Mouse (Mus musculus): ENCODE measurements around the gene Gss. TPM values are rescaled to one million over a fixed set of nuclear protein-coding genes. Genes with fewer than 3 reads are reported as not detected.
A peak's percentile ranks its signal among the peaks of the same experiment; 100 is the strongest.

The Gss gene
- polyA plus RNA-seq, 1 experiment from 2014 or later, result 21.4 TPM

GRCm38 (mm10) chr2:155523706-155524105, 68.9 kb downstream of the Gss start:
- Histone ChIP-seq H3K4me1 (ENCODE audit: control insufficient read depth, insufficient read depth, low read length) (peaks cover 3% of the 10 kb centered on the region), H3K4me3 (ENCODE audit: low read depth, low read length) (no peak overlapping the region), H3K27me3 (ENCODE audit: control insufficient read depth, insufficient read depth, low read length) (no peaks in the 10 kb centered on the region), H3K27ac (ENCODE audit: low read depth, low read length) (no peak overlapping the region), H3K9ac (ENCODE audit: low read depth, low read length) (no peak overlapping the region), H3K36me3 (ENCODE audit: control insufficient read depth, insufficient read depth, low read length) (no peaks in the 10 kb centered on the region), H3K9me3 (replicated peaks; ENCODE audit: control insufficient read depth, low read length) (no peaks in the 10 kb centered on the region), H3K4me2 (no peak overlapping the region)
- no peak for ATAC-seq (replicated peaks; ENCODE audit: insufficient number of reproducible peaks, low FRiP score, low TSS enrichment)
- WGBS (ENCODE audit: insufficient replicate concordance), result 54% methylated on average over 5 of the region's 5 CpGs

DNA sequence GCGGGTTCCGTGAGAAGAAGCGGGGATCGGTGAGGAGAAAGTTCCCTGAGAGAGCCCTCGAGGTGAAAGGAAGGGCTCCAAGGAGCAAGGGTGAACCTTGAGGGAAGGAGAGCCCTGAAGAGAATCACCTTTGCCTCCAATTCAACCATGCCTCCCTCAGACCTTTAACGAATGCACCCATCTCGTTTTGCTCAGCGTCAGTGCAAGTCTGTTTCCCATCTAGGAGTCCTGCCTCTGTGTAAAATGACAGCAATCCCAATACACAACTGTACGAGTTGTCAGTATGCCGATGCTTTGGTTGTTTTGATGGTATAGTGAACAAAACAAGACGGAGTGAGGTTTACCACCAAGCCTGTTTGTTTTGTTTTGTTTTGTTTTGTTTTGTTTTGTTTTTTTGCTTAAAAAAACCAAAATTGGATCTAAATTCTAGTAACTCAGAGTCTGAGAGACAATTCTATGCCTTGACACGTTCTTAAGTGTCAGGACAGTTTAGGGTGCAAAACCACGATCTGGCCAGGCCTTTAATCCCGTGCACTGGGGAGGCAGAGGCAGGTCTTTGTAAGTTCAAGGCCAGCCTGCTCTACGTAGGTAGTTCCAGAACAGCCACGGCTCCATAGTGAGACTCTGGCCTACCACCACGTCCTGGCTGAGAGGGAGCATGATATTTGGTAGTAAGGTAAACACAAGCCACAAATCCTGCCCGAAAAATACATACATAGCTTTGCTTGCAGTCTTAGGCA, 73.9 kb downstream of the Gss start:
- Histone ChIP-seq H3K4me2 (peak overlapping the region; percentile 95), H3K9me3 (replicated peaks; ENCODE audit: control insufficient read depth, low read length) (no peaks in the 10 kb centered on the region), H3K9ac (ENCODE audit: low read depth, low read length) (peak overlapping the region; percentile 79), H3K27ac (ENCODE audit: low read depth, low read length) (0 out of 2 replicates have a peak overlapping the region, but pooled peaks have one; percentile 54), H3K4me3 (ENCODE audit: low read depth, low read length) (peak overlapping the region; percentile 79), H3K4me1 (ENCODE audit: control insufficient read depth, insufficient read depth, low read length) (peaks cover 9% of the 10 kb centered on the region), H3K36me3 (ENCODE audit: control insufficient read depth, insufficient read depth, low read length) (no peaks in the 10 kb centered on the region), H3K27me3 (ENCODE audit: control insufficient read depth, insufficient read depth, low read length) (peaks cover 10% of the 10 kb centered on the region)
- 26% methylated on average over 18 of the region's 18 CpGs for whole genome bisulfite sequencing (ENCODE audit: insufficient replicate concordance)
- no peak for ATAC-seq (replicated peaks; ENCODE audit: insufficient number of reproducible peaks, low FRiP score, low TSS enrichment)

GRCm38 (mm10) chr2:155517455-155518423, 74.9 kb downstream of the Gss start, which contains the start of the genes Acss2 and Ggt7:
TSS of gene Acss2 (plus strand) at chr2:155517948.
TSS of gene Ggt7 (minus strand) at chr2:155518237.
- peak within 1 kb of the TSS; percentile 54; the same call in 1 of the 2 replicates for H3K27ac ChIP-seq (ENCODE audit: low read depth, low read length)

DNA sequence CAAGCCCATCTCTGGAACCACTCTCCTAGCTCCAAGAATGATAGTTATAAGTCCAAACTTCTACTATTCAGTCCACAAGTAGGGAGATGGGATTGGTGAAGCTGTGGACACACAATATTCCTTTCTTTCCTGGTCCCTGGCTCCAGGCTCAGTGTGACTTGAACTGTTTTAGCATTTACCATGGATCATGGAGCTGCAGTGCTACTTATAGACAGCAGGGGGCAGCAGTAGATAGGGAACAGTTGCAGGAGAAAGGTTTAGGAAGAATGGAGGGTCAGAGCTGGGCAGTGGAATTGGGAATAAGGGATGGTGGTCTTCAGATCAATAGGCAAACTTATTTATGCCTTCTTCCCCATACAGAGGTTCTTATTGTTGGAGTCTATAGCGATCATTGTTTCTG, 76.7 kb downstream of the Gss start:
- no peak overlapping the region for H3K4me3 ChIP-seq (ENCODE audit: low read depth, low read length)
- H3K4me1 ChIP-seq (ENCODE audit: control insufficient read depth, insufficient read depth, low read length), result peaks cover 9% of the 10 kb centered on the region
- ATAC-seq (replicated peaks; ENCODE audit: insufficient number of reproducible peaks, low FRiP score, low TSS enrichment), result no peak
- H3K27ac ChIP-seq (ENCODE audit: low read depth, low read length), result no peak overlapping the region
- 0% methylated on average over 1 of the region's 1 CpGs for WGBS (ENCODE audit: insufficient replicate concordance)
- H3K36me3 ChIP-seq (ENCODE audit: control insufficient read depth, insufficient read depth, low read length), result no peaks in the 10 kb centered on the region
- no peak overlapping the region for H3K9ac ChIP-seq (ENCODE audit: low read depth, low read length)
- H3K4me2 ChIP-seq, result no peak overlapping the region
- peaks cover 16% of the 10 kb centered on the region for H3K27me3 ChIP-seq (ENCODE audit: control insufficient read depth, insufficient read depth, low read length)
- no peaks in the 10 kb centered on the region for H3K9me3 ChIP-seq (replicated peaks; ENCODE audit: control insufficient read depth, low read length)

More at GRCm38 (mm10) chr2:155517455-155518423, 74.9 kb downstream of the Gss start, which contains the start of the genes Acss2 and Ggt7:
- H3K9ac ChIP-seq (ENCODE audit: low read depth, low read length), result peak within 1 kb of the TSS; percentile 79
- no peaks in the 10 kb centered on the region for H3K36me3 ChIP-seq (ENCODE audit: control insufficient read depth, insufficient read depth, low read length)
- H3K4me1 ChIP-seq (ENCODE audit: control insufficient read depth, insufficient read depth, low read length), result peaks cover 9% of the 10 kb centered on the region
- H3K27me3 ChIP-seq (ENCODE audit: control insufficient read depth, insufficient read depth, low read length), result peaks cover 16% of the 10 kb centered on the region
- WGBS (ENCODE audit: insufficient replicate concordance), result 4% methylated on average over 70 of the region's 70 CpGs
- H3K9me3 ChIP-seq (replicated peaks; ENCODE audit: control insufficient read depth, low read length), result no peaks in the 10 kb centered on the region
- peak; percentile 99 for ATAC-seq (replicated peaks; ENCODE audit: insufficient number of reproducible peaks, low FRiP score, low TSS enrichment)
- peak within 1 kb of the TSS; percentile 79 for H3K4me3 ChIP-seq (ENCODE audit: low read depth, low read length)
- peak within 1 kb of the TSS; percentile 95 for H3K4me2 ChIP-seq

GRCm38 (mm10) chr2:155514666-155515065, 77.9 kb downstream of the Gss start:
- H3K9ac ChIP-seq (ENCODE audit: low read depth, low read length), result peak overlapping the region; percentile 23; the same call in 1 of the 2 replicates
- H3K27me3 ChIP-seq (ENCODE audit: control insufficient read depth, insufficient read depth, low read length), result peaks cover 16% of the 10 kb centered on the region
- ATAC-seq (replicated peaks; ENCODE audit: insufficient number of reproducible peaks, low FRiP score, low TSS enrichment), result no peak
- H3K9me3 ChIP-seq (replicated peaks; ENCODE audit: control insufficient read depth, low read length), result no peaks in the 10 kb centered on the region
- peak overlapping the region; percentile 72 for H3K4me2 ChIP-seq
- H3K27ac ChIP-seq (ENCODE audit: low read depth, low read length), result no peak overlapping the region
- 1% methylated on average over 23 of the region's 23 CpGs for WGBS (ENCODE audit: insufficient replicate concordance)
- H3K4me1 ChIP-seq (ENCODE audit: control insufficient read depth, insufficient read depth, low read length), result peaks cover 9% of the 10 kb centered on the region
- peak overlapping the region; percentile 45 for H3K4me3 ChIP-seq (ENCODE audit: low read depth, low read length)
- no peaks in the 10 kb centered on the region for H3K36me3 ChIP-seq (ENCODE audit: control insufficient read depth, insufficient read depth, low read length)

GRCm38 (mm10) chr2:155513543-155513942, 79.1 kb downstream of the Gss start:
- no peak overlapping the region for H3K4me2 ChIP-seq
- no peak for ATAC-seq (replicated peaks; ENCODE audit: insufficient number of reproducible peaks, low FRiP score, low TSS enrichment)
- H3K9ac ChIP-seq (ENCODE audit: low read depth, low read length), result no peak overlapping the region
- H3K9me3 ChIP-seq (replicated peaks; ENCODE audit: control insufficient read depth, low read length), result no peaks in the 10 kb centered on the region
- H3K36me3 ChIP-seq (ENCODE audit: control insufficient read depth, insufficient read depth, low read length), result no peaks in the 10 kb centered on the region
- WGBS (ENCODE audit: insufficient replicate concordance), result 53% methylated on average over 5 of the region's 5 CpGs
- no peak overlapping the region for H3K27ac ChIP-seq (ENCODE audit: low read depth, low read length)
- no peak overlapping the region for H3K4me3 ChIP-seq (ENCODE audit: low read depth, low read length)
- H3K4me1 ChIP-seq (ENCODE audit: control insufficient read depth, insufficient read depth, low read length), result peaks cover 6% of the 10 kb centered on the region; the same call in 1 of the 2 replicates
- peaks cover 16% of the 10 kb centered on the region for H3K27me3 ChIP-seq (ENCODE audit: control insufficient read depth, insufficient read depth, low read length)

MicroRNAs encoded within 50 kb of the gene (microRNA counts, 519-probe panel; counts per million panel counts)
- microRNA mmu-miR-499, result 5,606 counts per million, percentile 65 among the panel's probes with 10 or more counts

Small RNAs within 50 kb of the gene (microRNA-seq; reads per million reads assigned to microRNA genes)
- gene Mir499 (ENCODE audit: borderline number of aligned reads), result 2,080 reads per million, percentile 88 among the genes with 10 or more reads in this experiment

Other genes starting within 250 kb of the Gss start
- gene Pigu, start 235.4 kb downstream of the Gss start, polyA plus RNA-seq (2014; fragmentation: Nextera tagmentation; extraction: Ambion mirVana), result 60.2 and 67.1 TPM in 2 replicates
- 69.9 and 96.9 TPM in 2 replicates for gene Trp53inp2, start 211.8 kb downstream of the Gss start, polyA plus RNA-seq (2014; fragmentation: Nextera tagmentation; extraction: Ambion mirVana)
- 18.5 and 24.5 TPM in 2 replicates for gene Ncoa6, start 118.9 kb downstream of the Gss start, polyA plus RNA-seq (2014; fragmentation: Nextera tagmentation; extraction: Ambion mirVana)
- 11.5 and 12.9 TPM in 2 replicates for gene Acss2, start 74.9 kb downstream of the Gss start, polyA plus RNA-seq (2014; fragmentation: Nextera tagmentation; extraction: Ambion mirVana)
- 1.1 and 1.6 TPM in 2 replicates for gene Ggt7, start 74.6 kb downstream of the Gss start, polyA plus RNA-seq (2014; fragmentation: Nextera tagmentation; extraction: Ambion mirVana)
- gene Myh7b, start 18.4 kb upstream of the Gss start, polyA plus RNA-seq (2014; fragmentation: Nextera tagmentation; extraction: Ambion mirVana), result 13.0 and 13.6 TPM in 2 replicates
- 92.4 and 102 TPM in 2 replicates for gene Trpc4ap, start 99.6 kb upstream of the Gss start, polyA plus RNA-seq (2014; fragmentation: Nextera tagmentation; extraction: Ambion mirVana)
- 28.6 and 28.8 TPM in 2 replicates for gene Edem2, start 136.7 kb upstream of the Gss start, polyA plus RNA-seq (2014; fragmentation: Nextera tagmentation; extraction: Ambion mirVana)
- not detected in 2 replicates for gene Gm17581, start 143.1 kb upstream of the Gss start, polyA plus RNA-seq (2014; fragmentation: Nextera tagmentation; extraction: Ambion mirVana)
- gene Procr, start 158.3 kb upstream of the Gss start, polyA plus RNA-seq (2014; fragmentation: Nextera tagmentation; extraction: Ambion mirVana), result 8.6 and 9.2 TPM in 2 replicates
- 0.04 TPM in 1 of 2 replicates, not detected in the other for gene Mmp24, start 182.5 kb upstream of the Gss start, polyA plus RNA-seq (2014; fragmentation: Nextera tagmentation; extraction: Ambion mirVana)
- 5.6 and 5.7 TPM in 2 replicates for gene BC029722, start 226.6 kb upstream of the Gss start, polyA plus RNA-seq (2014; fragmentation: Nextera tagmentation; extraction: Ambion mirVana)
- gene Eif6, start 234.1 kb upstream of the Gss start, polyA plus RNA-seq (2014; fragmentation: Nextera tagmentation; extraction: Ambion mirVana), result 138 and 148 TPM in 2 replicates
- gene Fam83c, start 242.0 kb upstream of the Gss start, polyA plus RNA-seq (2014; fragmentation: Nextera tagmentation; extraction: Ambion mirVana), result 0.06 and 0.15 TPM in 2 replicates